Mouse (Mus musculus) G1E-ER4 (cell line): ENCODE results near the gene Rbm17. TPM values are rescaled to one million over a fixed set of nuclear protein-coding genes. Genes with fewer than 3 reads are reported as not detected.

Experiments
- GATA1 ChIP-seq: IDR thresholded peaks from one replicate; pipeline ENCODE4 v1.8.0; 2012; ENCODE audit warnings: low read length, inconsistent platforms
- polyA plus RNA-seq: library from polyadenylated mRNA; stranded (reverse); fragments of >175 nt; gene quantifications from 2 replicates; pipeline ENCODE4 v1.2.3, GENCODE M21; 2012

Rbm17 gene
- polyA plus RNA-seq, 1 experiment: 77.4 TPM

- TF ChIP-seq GATA1: no peak
Observed at GRCm38 (mm10) chr2:11602506-11603489, 1.2 kb downstream of the Rbm17 start.

DNA sequence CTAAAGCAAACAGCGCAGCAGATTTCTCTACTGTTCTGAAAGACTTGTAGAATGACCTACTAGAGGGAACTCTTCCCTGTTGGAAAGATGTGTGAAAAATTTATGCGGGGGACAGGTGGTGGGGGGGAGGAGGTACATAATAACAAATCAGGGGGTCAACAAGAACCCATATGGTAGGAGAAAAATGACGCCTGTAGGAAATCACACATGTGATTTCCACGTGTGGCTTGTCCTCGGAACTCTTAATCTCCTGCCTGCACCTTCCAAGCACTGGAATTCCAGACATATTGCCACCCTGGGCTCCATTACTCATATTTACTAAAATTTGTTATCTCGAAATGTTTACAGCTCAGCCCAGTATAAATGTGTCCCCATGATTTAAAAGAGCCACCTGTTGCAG, 2.2 kb downstream of the Rbm17 start:
- TF ChIP-seq GATA1: no peak

DNA sequence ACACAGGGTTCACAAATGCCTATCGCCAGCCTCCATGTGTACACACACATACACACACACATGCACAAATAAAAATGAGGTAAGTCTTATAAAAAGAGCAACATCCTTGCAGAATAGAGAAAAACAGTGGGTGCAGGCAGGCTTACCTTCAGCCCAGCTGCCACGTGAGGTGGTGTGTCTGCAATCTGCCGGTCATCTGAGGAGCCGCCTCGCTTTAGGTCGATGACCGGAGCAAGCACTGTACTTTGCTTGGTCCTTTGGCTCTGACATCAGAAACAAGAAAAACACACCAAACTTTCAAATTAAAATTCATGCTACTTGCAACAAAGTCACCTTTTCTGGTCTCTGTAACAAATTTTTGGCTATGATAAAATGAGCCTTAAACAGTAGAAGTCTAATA, 6.0 kb downstream of the Rbm17 start:
- TF ChIP-seq GATA1: no peak

DNA sequence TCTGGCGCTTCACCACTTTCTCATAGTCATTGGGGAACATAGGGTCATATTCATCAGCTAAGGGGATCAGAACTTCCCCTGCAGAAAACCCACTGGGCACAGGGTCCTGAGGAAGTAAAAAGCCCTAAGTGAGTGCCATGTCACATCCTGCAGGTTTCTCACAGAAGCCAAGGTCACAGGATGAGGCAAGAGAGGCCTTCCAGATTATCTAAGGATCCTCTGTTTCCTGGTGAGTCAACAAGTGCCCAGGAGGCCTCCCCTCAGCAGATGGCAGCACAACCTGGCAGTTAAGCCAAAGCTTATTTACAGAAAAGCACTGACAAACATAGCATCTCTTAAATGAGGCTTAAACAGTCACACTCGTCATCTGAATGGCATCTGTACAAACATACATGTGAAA, 7.3 kb downstream of the Rbm17 start:
- TF ChIP-seq GATA1: no peak

DNA sequence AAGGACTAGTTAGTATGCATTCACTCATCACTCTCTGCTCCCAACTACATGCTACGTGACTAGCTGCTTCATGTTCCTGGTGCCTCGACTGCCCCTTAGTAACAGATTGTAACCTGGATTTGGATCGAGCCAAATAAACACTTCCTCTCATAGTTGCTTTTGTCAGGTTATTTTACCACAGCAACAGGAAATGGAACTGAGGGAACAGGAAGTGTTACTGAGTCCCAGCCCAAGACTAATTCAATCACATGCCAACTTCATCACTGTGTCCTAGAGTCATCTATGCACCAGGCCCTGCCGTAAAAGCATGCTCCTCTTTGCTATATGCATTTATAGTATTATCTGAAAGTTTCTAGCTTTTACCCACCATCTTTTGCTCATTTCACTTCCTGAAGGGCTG, 16.0 kb downstream of the Rbm17 start:
- no peak for TF ChIP-seq GATA1

DNA sequence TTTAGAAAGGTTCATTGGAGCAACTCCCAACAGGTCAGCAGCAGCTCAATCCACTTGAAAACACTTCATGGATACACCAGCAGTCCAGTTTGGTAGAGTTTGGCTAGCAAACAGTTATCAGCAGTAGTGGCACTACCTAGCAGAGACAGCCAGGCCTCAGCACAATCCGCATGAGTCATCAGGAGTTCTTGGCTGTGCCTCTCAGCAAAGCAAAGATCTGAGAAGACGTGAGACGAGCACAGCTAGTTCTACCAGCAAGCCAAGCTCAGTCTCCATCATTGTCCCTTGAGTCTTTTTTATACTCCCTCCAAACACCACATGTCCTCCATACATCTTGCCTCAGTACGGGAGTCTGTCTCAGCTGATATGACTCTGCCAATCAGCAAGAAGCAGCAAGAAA, 24.6 kb downstream of the Rbm17 start:
- TF ChIP-seq GATA1: no peak

GRCm38 (mm10) chr2:11578187-11578586, 25.8 kb downstream of the Rbm17 start:
- no peak for TF ChIP-seq GATA1

DNA sequence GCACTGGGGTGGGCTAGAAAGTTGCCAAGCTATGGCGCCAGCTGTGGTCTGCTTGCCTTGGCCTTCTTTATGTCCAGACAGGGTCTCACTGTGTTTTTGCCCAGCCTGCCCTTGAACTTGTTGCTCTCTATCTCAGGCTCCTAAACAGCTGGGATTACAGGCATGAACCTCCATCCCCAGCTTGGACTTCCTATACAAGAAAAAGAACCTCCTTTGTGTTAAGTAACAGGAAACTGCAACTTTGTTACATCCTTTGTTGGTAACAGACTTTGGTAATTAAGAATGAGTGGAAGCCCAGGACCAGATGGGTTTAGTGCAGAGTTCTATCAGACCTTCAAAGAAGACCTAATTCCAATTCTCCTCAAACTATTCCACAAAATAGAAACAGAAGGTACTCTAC, 30.3 kb downstream of the Rbm17 start:
- no peak for TF ChIP-seq GATA1

DNA sequence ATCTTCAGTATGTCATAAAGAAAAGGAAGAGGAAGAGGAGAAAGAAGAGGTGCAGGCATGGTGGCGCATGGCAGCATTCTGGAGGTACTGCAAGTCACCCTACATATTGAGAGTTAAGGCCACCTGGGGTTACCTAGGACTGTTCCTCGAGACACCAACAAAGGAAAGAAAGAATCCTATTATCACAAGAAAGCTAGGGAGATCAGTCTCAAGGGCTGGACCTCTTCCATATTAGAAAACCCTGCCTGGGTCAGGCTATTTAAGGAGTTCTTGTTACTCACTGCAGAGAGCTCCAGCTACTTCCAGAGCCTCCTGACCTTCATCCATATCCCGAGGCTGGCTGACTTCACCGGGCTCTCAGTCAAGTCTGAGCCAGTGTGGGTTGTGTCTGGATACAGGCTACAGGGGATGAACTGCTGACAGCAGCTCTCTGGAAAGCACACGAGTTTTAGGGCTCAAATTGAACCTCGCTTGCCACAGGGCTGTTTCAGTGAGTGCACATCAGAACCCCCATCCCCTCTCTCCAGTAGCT, 32.9 kb downstream of the Rbm17 start:
- TF ChIP-seq GATA1: no peak

GRCm38 (mm10) chr2:11568471-11568870, 35.5 kb downstream of the Rbm17 start:
- no peak for TF ChIP-seq GATA1

- TF ChIP-seq GATA1: no peak
Observed at GRCm38 (mm10) chr2:11567781-11568362, 36.1 kb downstream of the Rbm17 start.

- no peak for TF ChIP-seq GATA1
Observed at GRCm38 (mm10) chr2:11566898-11567297, 37.1 kb downstream of the Rbm17 start.

- no peak for TF ChIP-seq GATA1
Observed at GRCm38 (mm10) chr2:11566241-11566640, 37.7 kb downstream of the Rbm17 start.

DNA sequence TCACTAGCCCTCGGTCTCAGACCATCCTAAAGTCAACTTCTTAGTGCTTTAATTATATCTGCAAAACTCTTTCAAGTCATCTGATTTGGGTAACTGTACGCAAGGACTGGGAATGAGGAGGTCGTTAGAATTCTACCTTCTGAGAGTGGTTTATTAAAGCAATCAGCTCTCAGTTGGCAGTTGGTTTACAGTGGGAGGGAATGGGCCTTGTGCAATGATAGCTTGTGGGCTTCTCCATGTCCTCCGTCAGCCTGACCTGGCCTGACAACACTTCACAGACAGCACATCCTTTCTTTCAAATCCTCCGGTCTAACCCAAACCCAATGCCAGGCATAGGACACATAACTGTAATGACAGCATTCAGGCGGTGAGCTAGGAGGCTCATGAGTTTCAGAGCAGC, 39.2 kb downstream of the Rbm17 start:
- no peak for TF ChIP-seq GATA1

DNA sequence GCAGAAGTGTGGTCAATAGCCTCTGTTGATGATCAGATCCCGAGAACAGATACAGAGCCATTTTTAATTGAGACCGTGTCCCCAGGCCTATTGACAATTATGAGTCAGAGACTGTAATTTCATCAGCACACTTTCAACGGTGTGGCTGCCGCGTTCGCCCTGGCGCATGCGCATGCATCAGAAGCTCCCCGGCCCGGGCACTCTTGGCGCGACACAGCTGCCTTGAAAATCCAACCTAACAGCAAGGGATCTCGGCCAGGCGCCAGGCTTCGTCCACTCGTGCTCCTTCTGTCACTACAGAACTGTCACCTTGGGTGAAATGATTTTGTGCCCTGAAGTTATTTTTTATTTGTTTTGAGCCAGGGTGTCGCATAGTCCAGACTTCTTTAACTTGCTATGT, 40.7 kb downstream of the Rbm17 start:
- TF ChIP-seq GATA1: no peak

DNA sequence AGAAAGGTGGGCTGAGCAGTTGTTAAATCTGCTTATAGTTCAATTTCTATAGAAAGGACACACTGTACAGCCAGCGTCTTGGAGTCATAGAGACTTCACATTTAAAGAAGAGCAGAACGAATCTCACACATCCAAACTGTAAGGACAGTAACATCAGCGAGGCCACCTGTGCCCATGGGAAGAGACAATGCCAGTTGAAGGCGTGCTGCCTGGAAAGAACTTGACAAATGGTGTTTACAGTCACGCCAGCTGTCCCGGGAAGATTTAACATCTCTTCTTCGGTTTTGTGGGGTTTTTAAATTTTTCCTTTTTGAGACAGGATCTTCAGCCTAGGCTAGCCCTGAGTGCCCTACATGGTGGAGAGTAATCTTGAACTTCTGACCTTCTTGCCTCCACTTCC, 45.3 kb downstream of the Rbm17 start:
- no peak for TF ChIP-seq GATA1

- no peak for TF ChIP-seq GATA1
Observed at GRCm38 (mm10) chr2:11557244-11557643, 46.7 kb downstream of the Rbm17 start.
